Mouse (Mus musculus) heart, adult 2 months (tissue): Measurements from ENCODE around the gene Anks3. TPM values are rescaled to one million over a fixed set of nuclear protein-coding genes. Genes with fewer than 3 reads are reported as not detected.

Experiments used
- DNase-seq, 2 experiments: peaks; one replicate each; pipeline ENCODE4 v3.0.0; 2021
- H3K27ac ChIP-seq: fragments of 200-600 bp; 2 replicates; pipeline ENCODE4 v1.8.1; 2022
- H3K27me3 ChIP-seq: fragments of 200-500 bp; 2 replicates; pipeline ENCODE4 v1.6.1; 2012; ENCODE audit warnings: mild to moderate bottlenecking, low read length, inconsistent platforms, mixed read lengths; ENCODE audit not compliant: control insufficient read depth, insufficient read depth
- H3K36me3 ChIP-seq: fragments of 200-500 bp; 2 replicates; pipeline ENCODE4 v1.6.1; 2012; ENCODE audit warnings: low read length, inconsistent platforms; ENCODE audit not compliant: control insufficient read depth, insufficient read depth
- H3K4me1 ChIP-seq: fragments of 200-500 bp; 2 replicates; pipeline ENCODE4 v1.6.1; 2011; ENCODE audit warnings: low read length; ENCODE audit not compliant: control insufficient read depth, insufficient read depth
- H3K4me3 ChIP-seq: fragments of 200-600 bp; 2 replicates; pipeline ENCODE4 v1.8.1; 2022
- H3K79me2 ChIP-seq: fragments of 200-500 bp; replicated peaks from 2 replicates; pipeline ENCODE4 v1.6.1; 2012; ENCODE audit warnings: mild to moderate bottlenecking, inconsistent platforms, low read length, moderate library complexity, mixed read lengths; ENCODE audit not compliant: control insufficient read depth, insufficient read depth
- H3K9ac ChIP-seq: fragments of 200-500 bp; 2 replicates; pipeline ENCODE4 v1.6.1; 2012; ENCODE audit warnings: low read depth, mild to moderate bottlenecking, control low read depth, inconsistent platforms, low read length, mixed read lengths
- CTCF ChIP-seq: fragments of 200-600 bp; IDR thresholded peaks from 2 replicates; pipeline ENCODE4 v1.8.1; 2022; ENCODE audit warnings: antibody characterized with exemption, mild to moderate bottlenecking, moderate library complexity
- EP300 ChIP-seq: fragments of 200-500 bp; IDR thresholded peaks from 2 replicates; pipeline ENCODE4 v1.6.1; 2011; ENCODE audit warnings: low read depth, low read length, control low read depth; ENCODE audit not compliant: insufficient read depth
- POLR2A ChIP-seq: fragments of 200-500 bp; IDR thresholded peaks from 2 replicates; pipeline ENCODE4 v1.6.1; 2011; ENCODE audit warnings: mild to moderate bottlenecking, low read depth, low read length, control low read depth; ENCODE audit not compliant: insufficient read depth
- WGBS: fragments of 180-500 bp; shearing (Covaris S2); methylation state at CpG from one replicate; pipeline ENCODE4 v1.1.7; 2018; 5-methylcytosine and 5-hydroxymethylcytosine counted together
- intact Hi-C: fragments of 180-260 bp; cut with DNase I; formaldehyde crosslinking; loops from one replicate; pipeline ENCODE4 v1.15.1; 2025
- polyA plus RNA-seq: library from polyadenylated mRNA; depleted of rRNA; stranded (reverse); fragments of >200 nt; gene quantifications from 2 replicates; pipeline ENCODE4 v1.2.3, GENCODE M21; 2012
- total RNA-seq, 2 experiments: library from RNA; stranded (reverse); gene quantifications; 2 replicates each; pipeline ENCODE4 v1.2.3; 2021

The Anks3 gene
- total and polyA plus RNA-seq, 3 experiments: 11.4 to 21.3 (median 12.7) TPM

DNA sequence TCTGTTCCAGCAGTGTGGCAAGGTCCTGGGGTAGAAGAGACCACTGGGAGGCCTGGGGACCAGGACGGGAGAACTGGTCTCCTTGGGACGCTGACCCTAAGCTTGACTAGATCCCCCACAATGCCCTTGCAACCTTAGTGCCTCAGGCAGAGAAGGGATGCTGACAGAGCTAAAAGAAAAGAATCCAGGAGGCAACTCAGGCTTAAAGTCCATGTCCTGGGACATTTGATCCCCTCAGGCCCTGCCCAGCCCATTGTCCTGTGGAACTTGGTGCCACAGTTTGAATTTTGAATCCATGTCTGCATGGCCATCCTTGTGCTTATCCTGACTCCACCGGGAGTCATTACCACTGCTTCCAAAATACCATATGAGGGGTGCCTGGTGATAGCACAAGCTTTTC is 17.9 kb downstream of the Anks3 start:
- H3K27ac ChIP-seq: no peak overlapping the region
- no peak overlapping the region for H3K4me3 ChIP-seq
- H3K27me3 ChIP-seq: no peaks in the 10 kb centered on the region
- TF ChIP-seq POLR2A: no peak
- no peak for TF ChIP-seq CTCF
- TF ChIP-seq EP300: no peak
- H3K9ac ChIP-seq: no peak overlapping the region
- intact Hi-C loops: no loop called here
- no peaks in the 10 kb centered on the region for H3K36me3 ChIP-seq
- no peaks in the 10 kb centered on the region for H3K79me2 ChIP-seq
- no peaks in the 10 kb centered on the region for H3K4me1 ChIP-seq
- WGBS: 93% methylated on average over 3 of the region's 3 CpGs
- no peak for DNase-seq

DNA sequence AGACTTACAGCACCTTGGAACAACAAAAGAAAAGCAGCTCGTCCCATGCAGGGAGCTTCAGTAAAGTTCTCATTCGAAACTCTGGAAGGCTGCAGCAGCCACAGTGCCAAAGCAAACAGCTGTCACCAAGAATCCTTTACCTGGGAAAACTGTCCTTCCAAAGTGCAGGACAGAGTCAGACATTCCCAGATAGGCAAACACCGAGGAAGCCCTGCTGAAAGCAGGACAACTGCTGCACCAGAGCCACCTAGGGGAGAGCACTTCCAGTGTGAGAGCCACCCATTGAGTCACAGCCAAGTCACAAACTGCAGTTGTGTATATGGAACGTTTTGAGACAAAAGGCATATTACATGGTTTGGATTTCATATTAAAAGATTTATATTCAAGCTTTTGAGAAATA is 18.6 kb downstream of the Anks3 start:
- H3K36me3 ChIP-seq: no peaks in the 10 kb centered on the region
- no peaks in the 10 kb centered on the region; the same call in 1 of the 2 replicates for H3K4me1 ChIP-seq
- TF ChIP-seq EP300: no peak
- no peak for TF ChIP-seq CTCF
- no peak for TF ChIP-seq POLR2A
- H3K27me3 ChIP-seq: no peaks in the 10 kb centered on the region
- WGBS: 55% methylated on average over 4 of the region's 4 CpGs
- no peaks in the 10 kb centered on the region for H3K79me2 ChIP-seq
- H3K4me3 ChIP-seq: no peak overlapping the region
- intact Hi-C loops: no loop called here
- no peak overlapping the region for H3K9ac ChIP-seq
- no peak overlapping the region for H3K27ac ChIP-seq
- DNase-seq: no peak

DNA sequence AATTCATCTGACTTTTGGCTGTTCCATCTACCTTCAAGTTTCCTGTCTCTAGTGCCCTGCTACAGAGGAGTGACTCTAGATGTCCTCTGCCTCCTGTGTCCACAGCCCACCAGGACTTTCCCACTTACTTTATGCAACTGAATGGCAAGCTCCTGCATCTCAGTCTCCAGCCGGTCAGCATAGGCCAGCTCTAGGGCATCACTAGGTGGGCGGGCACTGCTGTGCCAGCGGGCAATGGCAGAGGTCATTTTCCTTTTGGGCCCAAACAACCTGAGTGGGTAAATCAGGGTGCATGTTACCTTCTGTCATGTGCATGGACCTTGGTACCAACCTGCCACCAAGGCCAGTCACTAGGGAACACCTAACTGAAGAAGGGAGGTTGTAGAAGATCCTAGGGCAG is 20.6 kb downstream of the Anks3 start:
- Histone ChIP-seq H3K27me3 (no peaks in the 10 kb centered on the region), H3K36me3 (no peaks in the 10 kb centered on the region), H3K79me2 (no peaks in the 10 kb centered on the region; the same call in 1 of the 2 replicates), H3K4me3 (no peak overlapping the region), H3K4me1 (peaks cover 2% of the 10 kb centered on the region), H3K27ac (no peak overlapping the region), H3K9ac (no peak overlapping the region)
- intact Hi-C loops: no loop called here
- DNase-seq: no peak
- 96% methylated on average over 3 of the region's 3 CpGs for WGBS
- no peak for TF ChIP-seq EP300
- TF ChIP-seq CTCF: no peak
- TF ChIP-seq POLR2A: no peak

DNA sequence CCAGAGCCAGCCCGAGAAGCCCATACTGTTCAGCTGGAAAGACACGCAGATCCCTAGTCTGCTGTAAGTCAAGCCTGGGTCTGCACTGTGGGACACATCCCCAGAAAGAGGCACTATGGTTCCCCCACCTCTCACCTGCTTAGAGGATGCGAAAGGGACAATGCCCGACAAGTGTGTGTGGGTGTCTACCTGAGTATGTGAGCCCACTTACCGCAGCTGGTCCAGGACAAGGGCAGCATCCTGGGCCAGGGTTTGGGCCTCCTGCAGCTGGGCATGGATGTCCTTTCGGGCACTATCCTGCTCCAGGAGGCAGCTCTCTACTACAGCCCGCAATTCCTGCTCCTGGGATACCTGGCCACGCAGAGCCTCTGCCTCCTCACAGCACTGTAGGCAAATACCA is 21.1 kb downstream of the Anks3 start:
- no peak overlapping the region for H3K9ac ChIP-seq
- no peak for DNase-seq
- no peaks in the 10 kb centered on the region for H3K27me3 ChIP-seq
- H3K36me3 ChIP-seq: no peaks in the 10 kb centered on the region
- no peak overlapping the region for H3K4me3 ChIP-seq
- WGBS: 92% methylated on average over 8 of the region's 8 CpGs
- no peak for TF ChIP-seq POLR2A
- H3K27ac ChIP-seq: no peak overlapping the region
- intact Hi-C loops: no loop called here
- no peaks in the 10 kb centered on the region; the same call in 1 of the 2 replicates for H3K79me2 ChIP-seq
- H3K4me1 ChIP-seq: peaks cover 2% of the 10 kb centered on the region

DNA sequence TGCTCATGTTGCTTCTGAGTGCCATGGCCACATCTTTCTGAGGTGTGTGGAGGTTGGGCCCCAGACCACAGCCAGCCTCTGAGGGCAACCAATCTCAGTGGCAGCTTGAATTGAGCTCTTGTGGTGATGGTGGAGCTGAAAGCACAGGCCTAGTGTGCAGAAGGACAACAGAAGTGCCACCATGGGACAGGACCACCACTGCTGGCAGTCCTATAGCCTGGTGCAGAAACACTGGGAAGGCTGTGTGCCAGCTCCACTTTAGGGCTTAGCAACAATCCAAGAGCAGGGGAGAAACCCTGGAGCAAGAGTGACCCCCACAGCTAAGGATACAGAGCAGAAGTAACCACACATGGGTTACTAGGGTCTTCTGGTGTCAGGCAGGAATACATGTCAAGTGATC is 23.0 kb downstream of the Anks3 start:
- Histone ChIP-seq H3K9ac (no peak overlapping the region), H3K27ac (no peak overlapping the region), H3K79me2 (no peaks in the 10 kb centered on the region; the same call in 1 of the 2 replicates), H3K4me3 (no peak overlapping the region), H3K36me3 (no peaks in the 10 kb centered on the region), H3K4me1 (peaks cover 8% of the 10 kb centered on the region), H3K27me3 (no peaks in the 10 kb centered on the region)
- intact Hi-C loops: no loop called here
- no peak for DNase-seq
- TF ChIP-seq CTCF: no peak
- no peak for TF ChIP-seq POLR2A
- no peak for TF ChIP-seq EP300

DNA sequence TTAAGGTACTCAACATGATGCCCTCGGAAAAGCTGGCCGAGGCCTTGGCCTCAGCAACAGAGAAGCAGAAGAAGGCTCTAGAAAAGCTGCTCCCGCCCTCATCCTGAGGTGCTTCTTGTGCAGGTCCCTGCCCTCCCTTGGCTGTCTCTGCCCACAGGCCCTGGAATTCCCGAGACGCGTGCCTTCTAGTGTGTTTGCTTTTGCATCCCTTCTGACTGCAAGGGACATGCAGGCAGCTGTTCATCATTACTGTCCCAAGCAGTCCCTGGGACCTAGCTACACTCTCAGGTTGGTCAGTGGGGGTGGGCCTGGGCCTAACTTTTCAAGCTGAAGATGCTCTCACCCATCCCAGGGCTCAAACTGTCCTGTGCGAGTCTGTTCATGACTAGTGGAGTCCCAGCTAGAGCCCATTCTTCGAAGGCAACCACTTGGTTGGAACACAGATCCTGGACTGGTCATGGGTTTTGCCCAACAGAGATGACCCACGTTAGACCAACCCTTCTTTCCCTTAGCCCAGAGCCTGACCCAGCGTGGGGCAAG is 23.6 kb downstream of the Anks3 start:
- intact Hi-C loops: no loop called here
- H3K36me3 ChIP-seq: no peaks in the 10 kb centered on the region
- no peak overlapping the region for H3K9ac ChIP-seq
- H3K79me2 ChIP-seq: no peaks in the 10 kb centered on the region; the same call in 1 of the 2 replicates
- 87% methylated on average over 10 of the region's 10 CpGs for WGBS
- no peak overlapping the region for H3K4me3 ChIP-seq
- H3K27ac ChIP-seq: no peak overlapping the region
- no peaks in the 10 kb centered on the region for H3K27me3 ChIP-seq
- DNase-seq: no peak
- H3K4me1 ChIP-seq: peaks cover 11% of the 10 kb centered on the region
- TF ChIP-seq CTCF (no peak), EP300 (no peak), POLR2A (no peak)
